Comparison of ENCODE assay signal across 8 mouse cellular contexts in the genomic region with DNA sequence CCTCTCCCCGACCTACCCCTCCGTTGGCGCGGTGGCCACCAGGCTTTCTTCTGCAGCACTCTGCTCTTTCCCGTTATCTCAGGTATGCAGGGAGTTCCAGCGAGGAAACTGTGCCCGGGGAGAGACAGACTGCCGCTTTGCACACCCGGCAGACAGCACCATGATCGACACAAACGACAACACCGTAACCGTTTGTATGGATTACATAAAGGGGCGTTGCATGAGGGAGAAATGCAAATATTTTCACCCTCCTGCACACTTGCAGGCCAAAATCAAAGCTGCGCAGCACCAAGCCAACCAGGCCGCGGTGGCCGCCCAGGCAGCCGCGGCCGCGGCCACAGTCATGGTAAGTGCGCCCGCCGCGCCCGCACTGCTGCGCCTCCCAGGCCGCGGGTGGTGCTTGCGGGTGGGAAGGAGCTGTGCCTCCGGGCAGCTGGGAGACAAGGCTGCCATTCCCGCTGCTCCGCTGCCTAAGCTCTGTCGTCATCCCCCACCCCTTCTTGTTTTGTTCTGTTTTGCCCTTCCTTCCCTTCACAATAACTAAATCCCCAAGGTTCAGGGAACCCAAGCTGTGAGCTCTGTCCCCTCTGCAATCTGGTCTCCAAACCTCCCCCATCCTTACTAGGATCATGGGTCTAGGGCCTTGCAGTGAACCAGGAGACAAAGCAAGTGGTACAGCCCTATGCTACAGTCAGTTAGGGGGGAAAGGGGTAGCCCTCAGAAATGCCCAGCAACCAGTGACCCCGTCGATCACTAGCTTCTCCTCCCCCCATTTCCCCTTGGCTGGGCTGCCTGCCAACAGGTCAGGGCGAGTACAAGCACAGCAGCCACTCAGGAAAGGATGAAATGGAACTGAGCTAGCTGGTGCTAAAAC.
A peak's percentile ranks its signal among the peaks of the same experiment; 100 is the strongest.
DNase-seq lines count a peak whose midpoint lies in the region; ATAC-seq and TF ChIP-seq lines count a peak whose summit lies in the region.

No protein-coding gene starts in this region.

- 4% methylated on average over 37 of the region's 38 CpGs for WGBS in hindbrain, embryonic 13.5 days
- WGBS in lung, postnatal 0 days = 13% methylated on average over 30 of the region's 38 CpGs
- 29% methylated on average over 37 of the region's 38 CpGs for WGBS in stomach, postnatal 0 days

- no peak for TF ChIP-seq POLR2A in cortical plate, adult 2 months (IDR thresholded peaks at IDR 0.05; ENCODE audit: extremely low read depth, insufficient read depth, low read length)

- peaks cover 5% of the 10 kb centered on the region; the same call in 1 of the 2 replicates for H3K27me3 ChIP-seq in hindbrain, embryonic 13.5 days
- H3K27me3 ChIP-seq in lung, postnatal 0 days (replicated peaks; ENCODE audit: insufficient read depth, low read length) = no peaks in the 10 kb centered on the region
- no peaks in the 10 kb centered on the region for H3K27me3 ChIP-seq in stomach, postnatal 0 days (ENCODE audit: control insufficient read depth, insufficient read depth, low read length)

- peak; percentile 80 for ATAC-seq in hindbrain, embryonic 13.5 days (ENCODE audit: low FRiP score)
- ATAC-seq in lung, postnatal 0 days = peak; percentile 59
- peak; percentile 47; the same call in 1 of the 2 replicates for ATAC-seq in stomach, postnatal 0 days (ENCODE audit: low FRiP score, low TSS enrichment)

- H3K36me3 ChIP-seq in hindbrain, embryonic 13.5 days = peaks cover 8% of the 10 kb centered on the region
- peaks cover 6% of the 10 kb centered on the region; the same call in 1 of the 2 replicates for H3K36me3 ChIP-seq in lung, postnatal 0 days (ENCODE audit: insufficient read depth, low read length)
- H3K36me3 ChIP-seq in stomach, postnatal 0 days (ENCODE audit: control insufficient read depth, insufficient read depth, low read length) = peaks cover 18% of the 10 kb centered on the region

- peak; percentile 53 to 62 for DNase-seq in left cerebral cortex, postnatal 36 days (ENCODE audit: low spot score in 2 of 2)
- no peak for DNase-seq in left cerebral cortex, adult 8-10 months (ENCODE audit: low spot score in 2 of 2)
- DNase-seq in lung, postnatal 0 days (ENCODE audit: low spot score) = no peak
- DNase-seq in stomach, postnatal 0 days (ENCODE audit: low spot score) = peak; percentile 35
- DNase-seq in gastrocnemius, postnatal 4 days (ENCODE audit: low spot score in 2 of 2) = no peak
- no peak for DNase-seq in urinary bladder, postnatal 10 days (ENCODE audit: low spot score)

- intact Hi-C loops in left cerebral cortex, postnatal 36 days (cut with DNase I) = no loop called here

- TF ChIP-seq CTCF in cortical plate, adult 2 months (IDR thresholded peaks at IDR 0.05; ENCODE audit: extremely low read depth, insufficient read depth, low read length) = no peak
- peak; percentile 3; the same call in 1 of the 2 replicates for TF ChIP-seq CTCF in lung, postnatal 0 days (IDR thresholded peaks at IDR 0.05)
- TF ChIP-seq CTCF in stomach, postnatal 0 days (IDR thresholded peaks at IDR 0.05; ENCODE audit: low read depth) = no peak

- peak overlapping the region; percentile 93 for H3K27ac ChIP-seq in cortical plate, adult 2 months (ENCODE audit: insufficient read depth, low read length)
- peak overlapping the region; percentile 72 for H3K27ac ChIP-seq in hindbrain, embryonic 13.5 days
- H3K27ac ChIP-seq in lung, postnatal 0 days (ENCODE audit: low read length) = no peak overlapping the region
- H3K27ac ChIP-seq in stomach, postnatal 0 days (replicated peaks) = peak overlapping the region; percentile 2

- peak overlapping the region; percentile 32 for H3K4me3 ChIP-seq in cortical plate, adult 2 months (ENCODE audit: insufficient read depth, low read length)
- peak overlapping the region; percentile 42 for H3K4me3 ChIP-seq in hindbrain, embryonic 13.5 days
- no peak overlapping the region for H3K4me3 ChIP-seq in lung, postnatal 0 days (ENCODE audit: low read depth, low read length)
- H3K4me3 ChIP-seq in stomach, postnatal 0 days (ENCODE audit: low read depth, low read length) = no peak overlapping the region

- H3K9me3 ChIP-seq in hindbrain, embryonic 13.5 days = no peaks in the 10 kb centered on the region
- H3K9me3 ChIP-seq in lung, postnatal 0 days (ENCODE audit: low read length) = no peaks in the 10 kb centered on the region
- H3K9me3 ChIP-seq in stomach, postnatal 0 days (ENCODE audit: control insufficient read depth, low read length) = no peaks in the 10 kb centered on the region

- H3K4me1 ChIP-seq in cortical plate, adult 2 months (ENCODE audit: control insufficient read depth, insufficient read depth, low read length) = peaks cover 13% of the 10 kb centered on the region; the same call in 1 of the 2 replicates
- H3K4me1 ChIP-seq in hindbrain, embryonic 13.5 days (replicated peaks) = peaks cover 9% of the 10 kb centered on the region
- peaks cover 10% of the 10 kb centered on the region for H3K4me1 ChIP-seq in lung, postnatal 0 days (ENCODE audit: insufficient read depth, low read depth, low read length)
- H3K4me1 ChIP-seq in stomach, postnatal 0 days (replicated peaks; ENCODE audit: control insufficient read depth, insufficient read depth) = no peaks in the 10 kb centered on the region

- peak overlapping the region; percentile 65 for H3K4me2 ChIP-seq in hindbrain, embryonic 13.5 days
- H3K4me2 ChIP-seq in lung, postnatal 0 days (replicated peaks; ENCODE audit: low read depth, low read length) = no peak overlapping the region; the same call in 1 of the 2 replicates
- H3K4me2 ChIP-seq in stomach, postnatal 0 days (replicated peaks; ENCODE audit: low read depth) = no peak overlapping the region

- peak overlapping the region; percentile 78 for H3K9ac ChIP-seq in hindbrain, embryonic 13.5 days
- no peak overlapping the region for H3K9ac ChIP-seq in lung, postnatal 0 days (replicated peaks; ENCODE audit: low read depth)
- H3K9ac ChIP-seq in stomach, postnatal 0 days (ENCODE audit: low read length) = no peak overlapping the region

- no peak for TF ChIP-seq EP300 in lung, postnatal 0 days (IDR thresholded peaks at IDR 0.05)
- TF ChIP-seq EP300 in stomach, postnatal 0 days (optimal IDR thresholded peaks at IDR 0.05) = no peak

Comparison
In these comparisons a context has a peak if more than half of its experiments do, and no peak if none do; other contexts are left out.
1. DNase-seq: peak in left cerebral cortex, postnatal 36 days (2 of 2) and stomach, postnatal 0 days (single experiment); none in left cerebral cortex, adult 8-10 months (0 of 2), lung, postnatal 0 days (single experiment), gastrocnemius, postnatal 4 days (0 of 2) and urinary bladder, postnatal 10 days (single experiment).
2. H3K4me3 ChIP-seq: peak in cortical plate, adult 2 months (single experiment) and hindbrain, embryonic 13.5 days (single experiment); none in lung, postnatal 0 days (single experiment) and stomach, postnatal 0 days (single experiment).
3. Peak in every context shown above with its lines, with median percentiles within 50 percentile points of each other: ATAC-seq.